Mouse (Mus musculus) lung, adult 2 months (tissue): ENCODE results near the gene Tmem120a.

ENCODE experiments used
- CTCF ChIP-seq: fragments of 200-500 bp; IDR thresholded peaks from 2 replicates; pipeline ENCODE4 v1.5.1; 2011; ENCODE audit warnings: mild to moderate bottlenecking, low read length, control low read depth; ENCODE audit not compliant: insufficient read depth
- POLR2A ChIP-seq: fragments of 200-500 bp; IDR thresholded peaks from 2 replicates; pipeline ENCODE4 v1.6.1; 2011; ENCODE audit warnings: low read depth, mild to moderate bottlenecking, control low read depth, low read length, borderline replicate concordance; ENCODE audit errors: extremely low read depth

DNA sequence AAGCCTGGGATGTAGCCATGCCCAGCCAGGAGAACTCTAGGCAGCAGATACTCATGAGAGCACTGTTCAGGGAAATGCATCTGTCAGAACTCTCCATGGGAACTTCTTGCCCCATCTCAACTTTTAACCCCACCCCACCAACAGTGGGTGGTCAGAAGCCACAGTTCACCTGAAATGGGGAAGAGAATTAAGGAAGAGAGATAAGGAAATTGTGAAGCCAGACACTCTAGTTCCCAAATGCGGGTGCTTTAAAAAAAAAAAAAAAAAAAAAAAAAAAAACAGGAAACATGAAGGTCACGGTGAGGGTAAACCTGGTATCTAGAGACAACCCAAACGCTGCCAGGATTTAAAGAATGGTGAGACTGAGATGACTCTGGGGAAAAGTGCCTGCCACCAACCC is 28.3 kb upstream of the Tmem120a start:
- no peak for TF ChIP-seq POLR2A
- TF ChIP-seq CTCF: no peak
